Mouse (Mus musculus) layer of hippocampus, postnatal 25 days (tissue): Measurements from ENCODE around the gene Baz1a. TPM values are rescaled to one million over a fixed set of nuclear protein-coding genes. Genes with fewer than 3 reads are reported as not detected.
"Not testable (repeated sequence)": the region's sequence is repeated elsewhere in the genome, so short reads cannot be mapped to it uniquely, and the experiment has no call there.

Experiments
- DNase-seq, 2 experiments: peaks; one replicate each; pipeline ENCODE4 v3.0.0; 2022; ENCODE audit warnings: mixed read lengths in 2 of 2, low spot score in 1 of 2; ENCODE audit errors: extremely low spot score in 1 of 2
- total RNA-seq, 2 experiments: library from RNA; stranded (reverse); gene quantifications; 2 replicates each; pipeline ENCODE4 v1.2.3; 2021

Baz1a gene
- total RNA-seq, 2 experiments from 2014 or later = 1.6 to 2.3 TPM

- DNase-seq = no peak
Measured at GRCm38 (mm10) chr12:55013031-55013430, 1.1 kb downstream of the Baz1a start.

GRCm38 (mm10) chr12:55007361-55008008, 6.7 kb downstream of the Baz1a start:
- DNase-seq = no peak

GRCm38 (mm10) chr12:55006071-55006470, 8.1 kb downstream of the Baz1a start:
- DNase-seq = no peak

- no peak for DNase-seq
Measured at GRCm38 (mm10) chr12:55004396-55004795, 9.8 kb downstream of the Baz1a start.

- no peak for DNase-seq
Measured at GRCm38 (mm10) chr12:55003843-55004242, 10.3 kb downstream of the Baz1a start.

- not testable (repeated sequence) for DNase-seq
Measured at GRCm38 (mm10) chr12:55002532-55002931, 11.6 kb downstream of the Baz1a start.

GRCm38 (mm10) chr12:54999016-54999690, 15.0 kb downstream of the Baz1a start:
- DNase-seq = no peak

GRCm38 (mm10) chr12:54998411-54998810, 15.7 kb downstream of the Baz1a start:
- DNase-seq = no peak

GRCm38 (mm10) chr12:54996979-54997474, 17.1 kb downstream of the Baz1a start:
- no peak for DNase-seq

- no peak for DNase-seq
Measured at GRCm38 (mm10) chr12:54995965-54996364, 18.2 kb downstream of the Baz1a start.

GRCm38 (mm10) chr12:54994418-54994817, 19.7 kb downstream of the Baz1a start:
- no peak for DNase-seq

GRCm38 (mm10) chr12:54994068-54994386, 20.1 kb downstream of the Baz1a start:
- no peak for DNase-seq

- no peak for DNase-seq
Measured at GRCm38 (mm10) chr12:54993246-54994067, 20.7 kb downstream of the Baz1a start.

GRCm38 (mm10) chr12:54992814-54993213, 21.3 kb downstream of the Baz1a start:
- DNase-seq = no peak

- DNase-seq = no peak
Measured at GRCm38 (mm10) chr12:54988323-54988850, 25.8 kb downstream of the Baz1a start.

- no peak for DNase-seq
Measured at GRCm38 (mm10) chr12:54987156-54987555, 27.0 kb downstream of the Baz1a start.

GRCm38 (mm10) chr12:54986052-54986717, 28.0 kb downstream of the Baz1a start, which contains the start of gene Gm20403:
Gm20403 (minus strand) TSS chr12:54986529.
- peak; percentile 11 to 22 for DNase-seq

- DNase-seq = peak; percentile 29 to 30
Measured at GRCm38 (mm10) chr12:54985257-54986051, 28.7 kb downstream of the Baz1a start.

GRCm38 (mm10) chr12:54984701-54985256, 29.4 kb downstream of the Baz1a start:
- peak; percentile 20 to 27 for DNase-seq
